Mouse (Mus musculus) left cerebral cortex, adult 8-10 months (tissue): ENCODE data around the gene Ear1. TPM values are rescaled to one million over a fixed set of nuclear protein-coding genes. Genes with fewer than 3 reads are reported as not detected.
"Not testable (repeated sequence)": the region's sequence is repeated elsewhere in the genome, so short reads cannot be mapped to it uniquely, and the experiment has no call there.

Source experiments
- DNase-seq, 2 experiments: peaks; one replicate each; pipeline ENCODE4 v3.0.0; 2022; ENCODE audit warnings: low spot score in 2 of 2
- total RNA-seq, 4 experiments: library from RNA; stranded (reverse); gene quantifications; 2 replicates each; pipeline ENCODE4 v1.2.4; 2022

Gene Ear1
- not detected for total RNA-seq

GRCm38 (mm10) chr14:43875417-43875816 lies at the start of gene Ear1:
Gene Ear1, minus strand, starts transcription at chr14:43875517.
- DNase-seq, result not testable (repeated sequence)

GRCm38 (mm10) chr14:43924688-43925403 lies 49.5 kb upstream of the Ear1 start, which contains the start of gene Gm8113:
Gene Gm8113, plus strand, starts transcription at chr14:43925390.
- DNase-seq, result peak; percentile 14 to 25

GRCm38 (mm10) chr14:43923459-43923858 lies 48.1 kb upstream of the Ear1 start, which contains the start of gene Ear10:
Gene Ear10, minus strand, starts transcription at chr14:43923559.
- not testable (repeated sequence) for DNase-seq

- not testable (repeated sequence) for DNase-seq
Observed at GRCm38 (mm10) chr14:43918214-43918613, 42.9 kb upstream of the Ear1 start.

GRCm38 (mm10) chr14:43898577-43898976 lies 23.3 kb upstream of the Ear1 start:
- not testable (repeated sequence) for DNase-seq

GRCm38 (mm10) chr14:43895357-43895756 lies 20.0 kb upstream of the Ear1 start:
- DNase-seq, result not testable (repeated sequence)

- DNase-seq, result not testable (repeated sequence)
Observed at GRCm38 (mm10) chr14:43891288-43891687, 16.0 kb upstream of the Ear1 start.

GRCm38 (mm10) chr14:43886235-43886634 lies 10.9 kb upstream of the Ear1 start:
- not testable (repeated sequence) for DNase-seq

GRCm38 (mm10) chr14:43879966-43880545 lies 4.7 kb upstream of the Ear1 start:
- DNase-seq, result not testable (repeated sequence)

- not testable (repeated sequence) for DNase-seq
Observed at GRCm38 (mm10) chr14:43877789-43878188, 2.5 kb upstream of the Ear1 start.

- not testable (repeated sequence) for DNase-seq
Observed at GRCm38 (mm10) chr14:43874862-43875261, 455 bp downstream of the Ear1 start.

GRCm38 (mm10) chr14:43860522-43860921 lies 14.8 kb downstream of the Ear1 start:
- DNase-seq, result peak; percentile 1 to 4

GRCm38 (mm10) chr14:43859465-43859864 lies 15.9 kb downstream of the Ear1 start:
- DNase-seq, result not testable (repeated sequence)

GRCm38 (mm10) chr14:43843949-43844573 lies 31.3 kb downstream of the Ear1 start:
- DNase-seq, result not testable (repeated sequence)

GRCm38 (mm10) chr14:43840976-43841375 lies 34.3 kb downstream of the Ear1 start:
- DNase-seq, result not testable (repeated sequence)

GRCm38 (mm10) chr14:43835366-43835765 lies 40.0 kb downstream of the Ear1 start:
- DNase-seq, result not testable (repeated sequence)

GRCm38 (mm10) chr14:43830385-43830784 lies 44.9 kb downstream of the Ear1 start:
- DNase-seq, result not testable (repeated sequence)

- not testable (repeated sequence) for DNase-seq
Observed at GRCm38 (mm10) chr14:43824176-43824575, 51.1 kb downstream of the Ear1 start.

GRCm38 (mm10) chr14:43821869-43822268 lies 53.4 kb downstream of the Ear1 start:
- not testable (repeated sequence) for DNase-seq

GRCm38 (mm10) chr14:43812458-43812857 lies 62.9 kb downstream of the Ear1 start:
- DNase-seq, result peak in 1 of 2 experiments; percentile 36

- not testable (repeated sequence) for DNase-seq
Observed at GRCm38 (mm10) chr14:43808142-43808541, 67.2 kb downstream of the Ear1 start.

- DNase-seq, result not testable (repeated sequence)
Observed at GRCm38 (mm10) chr14:43804435-43804834, 70.9 kb downstream of the Ear1 start.
